Mouse (Mus musculus): ENCODE data around the gene Atp5h.
"Not testable (repeated sequence)": the region's sequence is repeated elsewhere in the genome, so short reads cannot be mapped to it uniquely, and the experiment has no call there.

The Atp5h gene

GRCm38 (mm10) chr11:115419531-115420237, at the start of gene Atp5h, which contains the start of gene Kctd2:
Gene Atp5h (minus strand): TSS chr11:115419962.
Gene Kctd2 (plus strand): TSS chr11:115420128.
- peak; percentile 97 for DNase-seq

GRCm38 (mm10) chr11:115467217-115467618, 47.5 kb upstream of the Atp5h start:
- no peak for DNase-seq

GRCm38 (mm10) chr11:115464851-115465250, 45.1 kb upstream of the Atp5h start:
- no peak for DNase-seq

- no peak for DNase-seq
Observed at GRCm38 (mm10) chr11:115463397-115463796, 43.6 kb upstream of the Atp5h start.

- DNase-seq = no peak
Observed at GRCm38 (mm10) chr11:115462243-115462891, 42.6 kb upstream of the Atp5h start, which contains the start of gene Slc16a5. Gene Slc16a5 (plus strand): TSS chr11:115462474.

- no peak for DNase-seq
Observed at GRCm38 (mm10) chr11:115461846-115462242, 42.1 kb upstream of the Atp5h start.

GRCm38 (mm10) chr11:115460976-115461375, 41.2 kb upstream of the Atp5h start:
- DNase-seq = no peak

GRCm38 (mm10) chr11:115457405-115457804, 37.6 kb upstream of the Atp5h start:
- no peak for DNase-seq

- DNase-seq = no peak
Observed at GRCm38 (mm10) chr11:115456182-115456581, 36.4 kb upstream of the Atp5h start.

GRCm38 (mm10) chr11:115455619-115456018, 35.9 kb upstream of the Atp5h start:
- DNase-seq = no peak

- DNase-seq = not testable (repeated sequence)
Observed at GRCm38 (mm10) chr11:115454822-115455221, 35.1 kb upstream of the Atp5h start.

- no peak for DNase-seq
Observed at GRCm38 (mm10) chr11:115453306-115453705, 33.5 kb upstream of the Atp5h start.

GRCm38 (mm10) chr11:115452281-115452860, 32.6 kb upstream of the Atp5h start:
- no peak for DNase-seq

- no peak for DNase-seq
Observed at GRCm38 (mm10) chr11:115451781-115452241, 32.0 kb upstream of the Atp5h start.

GRCm38 (mm10) chr11:115450176-115450575, 30.4 kb upstream of the Atp5h start:
- no peak for DNase-seq

GRCm38 (mm10) chr11:115448998-115449397, 29.2 kb upstream of the Atp5h start:
- DNase-seq = no peak

- DNase-seq = no peak
Observed at GRCm38 (mm10) chr11:115448075-115448474, 28.3 kb upstream of the Atp5h start.

- DNase-seq = no peak
Observed at GRCm38 (mm10) chr11:115447321-115447885, 27.6 kb upstream of the Atp5h start.

- DNase-seq = no peak
Observed at GRCm38 (mm10) chr11:115446906-115447305, 27.1 kb upstream of the Atp5h start.

- DNase-seq = no peak
Observed at GRCm38 (mm10) chr11:115441417-115441816, 21.7 kb upstream of the Atp5h start.

- no peak for DNase-seq
Observed at GRCm38 (mm10) chr11:115439906-115440595, 20.3 kb upstream of the Atp5h start, which contains the start of gene Trim80. Gene Trim80 (plus strand): TSS chr11:115440545.

- DNase-seq = no peak
Observed at GRCm38 (mm10) chr11:115439326-115439725, 19.6 kb upstream of the Atp5h start.

Data from layer of hippocampus, adult 9-11 months (tissue).